Mouse (Mus musculus): Measurements from ENCODE around the gene Popdc2. TPM values are rescaled to one million over a fixed set of nuclear protein-coding genes. Genes with fewer than 3 reads are reported as not detected.

The Popdc2 gene
- polyA plus RNA-seq (2012; rRNA removed), result 19.8 and 24.7 TPM in 2 replicates

GRCm38 (mm10) chr16:38361933-38362332 lies at the start of gene Popdc2:
Popdc2 (plus strand) TSS chr16:38362209.

GRCm38 (mm10) chr16:38341396-38342324 lies 20.3 kb upstream of the Popdc2 start, which contains the start of gene Maats1:
Maats1 (minus strand) TSS chr16:38342143.

GRCm38 (mm10) chr16:38346529-38347325 lies 15.3 kb upstream of the Popdc2 start, which contains the start of the genes Cox17 and Gm21987:
Cox17 (plus strand) TSS chr16:38346991.
Gm21987 (plus strand) TSS chr16:38347040.

Other genes with a start within 250 kb of the Popdc2 start
- 3.7 and 4.4 TPM in 2 replicates for gene Nr1i2, start 67.4 kb upstream of the Popdc2 start, polyA plus RNA-seq (2012; rRNA removed)
- 0.01 TPM in 2 replicates for gene Maats1, start 20.1 kb upstream of the Popdc2 start, polyA plus RNA-seq (2012; rRNA removed)
- 248 and 251 TPM in 2 replicates for gene Cox17, start 15.2 kb upstream of the Popdc2 start, polyA plus RNA-seq (2012; rRNA removed)
- not detected in 2 replicates for gene Gm21987, start 15.2 kb upstream of the Popdc2 start, polyA plus RNA-seq (2012; rRNA removed)
- 13.7 and 15.2 TPM in 2 replicates for gene Pla1a, start 70.9 kb downstream of the Popdc2 start, polyA plus RNA-seq (2012; rRNA removed)
- gene Adprh, start 90.5 kb downstream of the Popdc2 start, polyA plus RNA-seq (2012; rRNA removed), result 14.6 and 15.9 TPM in 2 replicates
- 0.29 and 0.48 TPM in 2 replicates for gene Cd80, start 93.4 kb downstream of the Popdc2 start, polyA plus RNA-seq (2012; rRNA removed)
- 5.4 and 6.2 TPM in 2 replicates for gene Timmdc1, start 160.5 kb downstream of the Popdc2 start, polyA plus RNA-seq (2012; rRNA removed)
- gene Poglut1, start 188.0 kb downstream of the Popdc2 start, polyA plus RNA-seq (2012; rRNA removed), result 5.5 and 6.3 TPM in 2 replicates
- gene Tmem39a, start 196.5 kb downstream of the Popdc2 start, polyA plus RNA-seq (2012; rRNA removed), result 27.6 and 29.1 TPM in 2 replicates